Mouse (Mus musculus): Measurements from ENCODE around the gene Pced1b.

- TF ChIP-seq CTCF (IDR thresholded peaks at IDR 0.05; ENCODE audit: control insufficient read depth, insufficient read depth, insufficient replicate concordance, low read depth, low read length): no peak
- no peak for TF ChIP-seq POLR2A (IDR thresholded peaks at IDR 0.05; ENCODE audit: control insufficient read depth, low read depth, low read length)
Measured at GRCm38 (mm10) chr15:97281712-97282571, 35.0 kb downstream of the Pced1b start.

Measured in testis, adult 2 months (tissue).